8 mouse cellular contexts compared by ENCODE assay signal in genomic region chr5:134183162-134183561, GRCm38 (mm10). TPM values are rescaled to one million over a fixed set of nuclear protein-coding genes. Genes with fewer than 3 reads are reported as not detected.
DNase-seq lines count a peak whose midpoint lies in the region; ATAC-seq and TF ChIP-seq lines count a peak whose summit lies in the region.

No protein-coding gene starts in this region.

- 0 out of 2 replicates have a peak, but pooled peaks cover 1% of the 10 kb centered on the region for H3K27me3 ChIP-seq in heart, embryonic 10.5 days (ENCODE audit: insufficient read depth, poor library complexity, severe bottlenecking)
- H3K27me3 ChIP-seq in forebrain, embryonic 16.5 days (replicated peaks; ENCODE audit: control insufficient read depth, insufficient read depth, low read length): no peaks in the 10 kb centered on the region
- no peaks in the 10 kb centered on the region for H3K27me3 ChIP-seq in liver, embryonic 16.5 days (ENCODE audit: control insufficient read depth, insufficient read depth, low read depth, low read length)

- H3K36me3 ChIP-seq in heart, embryonic 10.5 days: no peaks in the 10 kb centered on the region
- no peaks in the 10 kb centered on the region for H3K36me3 ChIP-seq in ES-E14 (ENCODE audit: control insufficient read depth, insufficient read depth, low read length, poor library complexity, severe bottlenecking)
- H3K36me3 ChIP-seq in forebrain, embryonic 16.5 days (ENCODE audit: control insufficient read depth, insufficient read depth): no peaks in the 10 kb centered on the region
- no peaks in the 10 kb centered on the region for H3K36me3 ChIP-seq in liver, embryonic 16.5 days (ENCODE audit: control insufficient read depth, insufficient read depth)

- peak overlapping the region; percentile 88 for H3K4me2 ChIP-seq in forebrain, embryonic 16.5 days (ENCODE audit: low read length)
- H3K4me2 ChIP-seq in liver, embryonic 16.5 days (ENCODE audit: low read depth, low read length): peak overlapping the region; percentile 98

- peak overlapping the region; percentile 99 for H3K27ac ChIP-seq in heart, embryonic 10.5 days
- H3K27ac ChIP-seq in ES-E14 (ENCODE audit: insufficient read depth, low read depth, low read length, poor library complexity, severe bottlenecking): peak overlapping the region; percentile 97; the same call in 1 of the 2 replicates
- H3K27ac ChIP-seq in forebrain, embryonic 16.5 days (ENCODE audit: low read length): no peak overlapping the region
- peak overlapping the region; percentile 88 for H3K27ac ChIP-seq in liver, embryonic 16.5 days (ENCODE audit: low read length)

- intact Hi-C loops in heart, postnatal 14 days (cut with DNase I): no loop called here

- in situ Hi-C loops in ES-E14 (cut with MboI; ENCODE audit: low sequenced_read_pairs in 2 of 2, unreplicated experiment in 2 of 2): loop anchor here in 1 of 2 experiments (10.0 kb wide), 2 partner anchors 162 to 282 kb away; no protein-coding TSS in a partner anchor

- peak overlapping the region; percentile 97 for H3K9ac ChIP-seq in ES-E14 (ENCODE audit: insufficient read depth, low read depth, low read length, poor library complexity, severe bottlenecking)
- H3K9ac ChIP-seq in forebrain, embryonic 16.5 days (replicated peaks; ENCODE audit: low read depth, low read length): peak overlapping the region; percentile 88
- peak overlapping the region; percentile 83 for H3K9ac ChIP-seq in liver, embryonic 16.5 days (ENCODE audit: low read depth, low read length)

- 51% methylated on average over 7 of the region's 7 CpGs for WGBS in heart, embryonic 10.5 days
- WGBS in forebrain, embryonic 16.5 days: 56% methylated on average over 7 of the region's 7 CpGs
- 26% methylated on average over 7 of the region's 7 CpGs for WGBS in liver, embryonic 16.5 days (ENCODE audit: insufficient replicate concordance)

- no peak for ATAC-seq in forebrain, embryonic 16.5 days
- no peak for ATAC-seq in liver, embryonic 16.5 days (ENCODE audit: low read depth)

- peaks cover 17% of the 10 kb centered on the region; the same call in 1 of the 2 replicates for H3K4me1 ChIP-seq in heart, embryonic 10.5 days
- peaks cover 0 to 16% of the 10 kb centered on the region in 2 experiments; a peak in 3 of 4 replicates for H3K4me1 ChIP-seq in ES-E14 (ENCODE audit: control insufficient read depth in 2 of 2, insufficient read depth in 2 of 2, low read length in 2 of 2, poor library complexity in 1 of 2)
- H3K4me1 ChIP-seq in forebrain, embryonic 16.5 days (replicated peaks; ENCODE audit: control insufficient read depth, insufficient read depth, low read length): peaks cover 11% of the 10 kb centered on the region; the same call in 1 of the 2 replicates
- peaks cover 27% of the 10 kb centered on the region for H3K4me1 ChIP-seq in liver, embryonic 16.5 days (ENCODE audit: control insufficient read depth, low read depth, low read length)

- no peaks in the 10 kb centered on the region for H3K9me3 ChIP-seq in heart, embryonic 10.5 days
- no peaks in the 10 kb centered on the region for H3K9me3 ChIP-seq in ES-E14 (ENCODE audit: control insufficient read depth, insufficient read depth, low read depth, low read length)
- no peaks in the 10 kb centered on the region for H3K9me3 ChIP-seq in forebrain, embryonic 16.5 days (ENCODE audit: control insufficient read depth, low read length)
- H3K9me3 ChIP-seq in liver, embryonic 16.5 days (replicated peaks; ENCODE audit: control insufficient read depth, low read length): no peaks in the 10 kb centered on the region

- no peak for DNase-seq in heart, embryonic 10.5 days (ENCODE audit: low spot score)
- no peak for DNase-seq in heart, postnatal 14 days
- DNase-seq in ES-E14 (ENCODE audit: low read depth, low spot score): no peak
- no peak for DNase-seq in layer of hippocampus, postnatal 25 days (ENCODE audit: extremely low spot score in 1 of 2, low spot score in 1 of 2)
- DNase-seq in thymus, postnatal 14 days: no peak
- no peak for DNase-seq in spleen, postnatal 4 days (ENCODE audit: low spot score in 2 of 2)

- peak overlapping the region; percentile 90 for H3K4me3 ChIP-seq in heart, embryonic 10.5 days
- peak overlapping the region; percentile 79 to 85 for H3K4me3 ChIP-seq in ES-E14 (ENCODE audit: insufficient read depth in 1 of 2, low read depth in 1 of 2, low read length in 2 of 2, poor library complexity in 1 of 2, severe bottlenecking in 1 of 2)
- H3K4me3 ChIP-seq in forebrain, embryonic 16.5 days (replicated peaks; ENCODE audit: low read length): peak overlapping the region; percentile 79
- peak overlapping the region; percentile 90 for H3K4me3 ChIP-seq in liver, embryonic 16.5 days (ENCODE audit: low read depth, low read length)

TF ChIP-seq in ES-E14, 5 proteins besides CTCF, POLR2A, EP300 and RAD21:
- TF ChIP-seq CHD2 (IDR thresholded peaks at IDR 0.05; ENCODE audit: low read depth, low read length): no peak
- no peak for TF ChIP-seq HCFC1 (IDR thresholded peaks at IDR 0.05; ENCODE audit: borderline replicate concordance, insufficient read depth, low read length)
- TF ChIP-seq ZC3H11A (IDR thresholded peaks at IDR 0.05; ENCODE audit: borderline replicate concordance, low read depth, low read length): no peak
- TF ChIP-seq ZNF384 (IDR thresholded peaks at IDR 0.05; ENCODE audit: low read depth, low read length): no peak
- no peak for TF ChIP-seq MAFK (IDR thresholded peaks at IDR 0.05; ENCODE audit: insufficient read depth, low read depth, low read length)

RNA-seq across cellular contexts. Expression of gene Gtf2ird2, which starts 0.7 kb away (rescaled TPM):
- 5.4 and 6.3 TPM in 2 replicates for polyA plus RNA-seq in heart, embryonic 10.5 days (2016; fragmentation: Nextera tagmentation; extraction: Ambion mirVana)
- total RNA-seq in heart, postnatal 14 days (2021): 1 to 10 TPM; 6.6 to 8.6 TPM
- 2.2 and 2.3 TPM in 2 replicates for total RNA-seq in ES-E14 (2012; rRNA removed)
- polyA plus RNA-seq in forebrain, embryonic 16.5 days (2015; fragmentation: Nextera tagmentation; extraction: Ambion mirVana): 11.6 and 12.5 TPM in 2 replicates
- 1.8 and 1.9 TPM in 2 replicates for polyA plus RNA-seq in liver, embryonic 16.5 days (2015; fragmentation: Nextera tagmentation; extraction: Ambion mirVana)
- 10 to 100 TPM; 14.8 to 15.4 TPM for total RNA-seq in layer of hippocampus, postnatal 25 days (2021)

RNA-seq across cellular contexts. Expression of gene Rcc1l, which starts 6.6 kb away (rescaled TPM):
- 32.9 and 36.7 TPM in 2 replicates for polyA plus RNA-seq in heart, embryonic 10.5 days (2016; fragmentation: Nextera tagmentation; extraction: Ambion mirVana)
- total RNA-seq in heart, postnatal 14 days (2021): 10 to 100 TPM; 25.3 to 25.8 TPM
- total RNA-seq in ES-E14 (2012; rRNA removed): 26.0 and 30.9 TPM in 2 replicates
- polyA plus RNA-seq in forebrain, embryonic 16.5 days (2015; fragmentation: Nextera tagmentation; extraction: Ambion mirVana): 23.6 and 24.1 TPM in 2 replicates
- 10.0 and 10.6 TPM in 2 replicates for polyA plus RNA-seq in liver, embryonic 16.5 days (2015; fragmentation: Nextera tagmentation; extraction: Ambion mirVana)
- total RNA-seq in layer of hippocampus, postnatal 25 days (2021): 10 to 100 TPM; 14.0 to 15.7 TPM

RNA-seq across cellular contexts. Expression of gene Ncf1, which starts 46.3 kb away (rescaled TPM):
- 0.96 and 2.2 TPM in 2 replicates for polyA plus RNA-seq in heart, embryonic 10.5 days (2016; fragmentation: Nextera tagmentation; extraction: Ambion mirVana)
- total RNA-seq in heart, postnatal 14 days (2021): 1 to 10 TPM; 6.0 to 7.1 TPM
- total RNA-seq in ES-E14 (2012; rRNA removed): 0.16 and 0.67 TPM in 2 replicates
- 1.8 and 2.7 TPM in 2 replicates for polyA plus RNA-seq in forebrain, embryonic 16.5 days (2015; fragmentation: Nextera tagmentation; extraction: Ambion mirVana)
- 25.1 and 26.5 TPM in 2 replicates for polyA plus RNA-seq in liver, embryonic 16.5 days (2015; fragmentation: Nextera tagmentation; extraction: Ambion mirVana)
- 1 to 10 TPM; 5.5 to 7.8 TPM for total RNA-seq in layer of hippocampus, postnatal 25 days (2021)
